ENCODE assay signal across 8 mouse cellular contexts in genomic region chr1:58270807-58271569, GRCm38 (mm10). TPM values are rescaled to one million over a fixed set of nuclear protein-coding genes. Genes with fewer than 3 reads are reported as not detected.
DNase-seq lines count a peak whose midpoint lies in the region; ATAC-seq lines count a peak whose summit lies in the region.

No protein-coding gene starts in this region.

- DNase-seq in ovary, postnatal 10 days (ENCODE audit: low spot score) = peak; percentile 28
- DNase-seq in ovary, adult 18-20 months (ENCODE audit: low spot score) = no peak
- DNase-seq in ZHBTc4 (ENCODE audit: low read depth, low spot score) = peak; percentile 69
- peak; percentile 52 for DNase-seq in limb, embryonic 10.5 days (ENCODE audit: low spot score)
- peak; percentile 60 for DNase-seq in ovary, postnatal 14 days (ENCODE audit: low spot score)
- no peak for DNase-seq in urinary bladder, postnatal 10 days (ENCODE audit: low spot score)

- ATAC-seq in common myeloid progenitor, adult 5-6 weeks (replicated peaks; ENCODE audit: low read depth, poor library complexity, severe bottlenecking) = peak; percentile 65
- peak; percentile 76 for ATAC-seq in hindbrain, embryonic 16.5 days

- no peak overlapping the region for H3K4me2 ChIP-seq in hindbrain, embryonic 16.5 days (ENCODE audit: low read length)

- no peak overlapping the region for H3K27ac ChIP-seq in hindbrain, embryonic 16.5 days (ENCODE audit: low read depth, low read length)
- H3K27ac ChIP-seq in limb, embryonic 10.5 days = no peak overlapping the region

- no peaks in the 10 kb centered on the region for H3K27me3 ChIP-seq in hindbrain, embryonic 16.5 days (replicated peaks; ENCODE audit: control insufficient read depth, insufficient read depth, low read length)
- no peaks in the 10 kb centered on the region for H3K27me3 ChIP-seq in limb, embryonic 10.5 days (ENCODE audit: low read depth, poor library complexity, severe bottlenecking)

- no peaks in the 10 kb centered on the region for H3K36me3 ChIP-seq in hindbrain, embryonic 16.5 days (ENCODE audit: control insufficient read depth, insufficient read depth, low read length)
- no peaks in the 10 kb centered on the region for H3K36me3 ChIP-seq in limb, embryonic 10.5 days

- WGBS in hindbrain, embryonic 16.5 days = 64% methylated on average over 6 of the region's 6 CpGs
- WGBS in limb, embryonic 10.5 days = 74% methylated on average over 6 of the region's 6 CpGs

- H3K9me3 ChIP-seq in hindbrain, embryonic 16.5 days (ENCODE audit: control insufficient read depth, low read length) = no peaks in the 10 kb centered on the region
- no peaks in the 10 kb centered on the region for H3K9me3 ChIP-seq in limb, embryonic 10.5 days (replicated peaks)

- H3K4me3 ChIP-seq in hindbrain, embryonic 16.5 days (ENCODE audit: low read length) = no peak overlapping the region
- H3K4me3 ChIP-seq in limb, embryonic 10.5 days = no peak overlapping the region

- H3K4me1 ChIP-seq in hindbrain, embryonic 16.5 days (ENCODE audit: control insufficient read depth, insufficient read depth, low read depth, low read length) = no peaks in the 10 kb centered on the region
- peaks cover 3% of the 10 kb centered on the region for H3K4me1 ChIP-seq in limb, embryonic 10.5 days

- no peak overlapping the region for H3K9ac ChIP-seq in hindbrain, embryonic 16.5 days (ENCODE audit: low read depth, low read length)

RNA-seq across cellular contexts. Expression of gene Aox2, which starts 7.1 kb away (rescaled TPM):
- 0.09 TPM in 1 of 2 replicates, not detected in the other for total RNA-seq in common myeloid progenitor, adult 5-6 weeks (2017)
- polyA plus RNA-seq in hindbrain, embryonic 16.5 days (2015; fragmentation: Nextera tagmentation; extraction: Ambion mirVana) = 0.02 and 0.09 TPM in 2 replicates
- 0.03 TPM in 1 of 2 replicates, not detected in the other for polyA plus RNA-seq in limb, embryonic 10.5 days (2016; fragmentation: Nextera tagmentation; extraction: Ambion mirVana)

Comparison
In these comparisons a context has a peak if more than half of its experiments do, and no peak if none do; other contexts are left out.
1. DNase-seq: peak in ovary, postnatal 10 days (single experiment), ZHBTc4 (single experiment), limb, embryonic 10.5 days (single experiment) and ovary, postnatal 14 days (single experiment); none in ovary, adult 18-20 months (single experiment) and urinary bladder, postnatal 10 days (single experiment).